Mouse (Mus musculus): Measurements from ENCODE around the gene Map4k1. TPM values are rescaled to one million over a fixed set of nuclear protein-coding genes. Genes with fewer than 3 reads are reported as not detected.

Map4k1 gene
- total and polyA plus RNA-seq, 2 experiments from 2014 or later: 1.4 TPM; not detected in 1

DNA sequence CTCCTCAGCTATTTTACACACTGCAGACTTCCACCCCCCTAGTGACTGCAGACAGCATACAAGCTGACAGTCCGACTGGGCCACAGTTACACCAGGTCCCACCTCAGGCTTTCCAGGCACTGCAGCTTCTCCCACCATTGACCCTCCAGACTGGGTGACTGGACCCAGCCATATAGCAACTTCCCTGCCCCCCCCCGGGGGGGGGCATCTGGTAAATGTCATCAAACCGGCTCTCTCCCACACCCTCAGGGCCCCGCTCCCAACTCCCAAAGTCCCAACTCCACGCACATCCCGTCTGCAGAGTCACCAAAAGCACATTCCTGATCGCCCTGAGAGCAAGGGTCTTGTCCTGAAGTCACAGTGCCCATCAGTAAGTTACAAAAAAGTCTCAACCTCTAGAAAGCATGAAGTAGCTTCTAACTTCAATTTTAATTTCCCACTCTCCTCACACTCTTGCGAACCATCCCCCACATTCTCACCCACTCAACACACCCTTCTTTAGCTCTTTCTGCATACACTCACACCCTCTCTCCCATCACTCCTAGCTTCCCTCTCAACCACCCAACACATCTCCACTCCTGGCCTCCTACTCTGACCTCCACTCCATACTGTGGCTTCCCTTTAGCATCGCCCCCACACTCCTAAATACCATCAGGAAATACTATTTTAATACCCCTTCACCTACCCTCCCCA, 21.4 kb upstream of the Map4k1 start:
- peak overlapping the region; percentile 89 for H3K27ac ChIP-seq (ENCODE audit: low read depth)
- H3K36me3 ChIP-seq (replicated peaks; ENCODE audit: control insufficient read depth, insufficient read depth, low read length): no peaks in the 10 kb centered on the region
- H3K4me2 ChIP-seq (ENCODE audit: low read depth, low read length): peak overlapping the region; percentile 94
- peak overlapping the region; percentile 93 for H3K9ac ChIP-seq (replicated peaks; ENCODE audit: low read depth, low read length)
- WGBS: 3% methylated on average over 9 of the region's 9 CpGs
- no peaks in the 10 kb centered on the region for H3K27me3 ChIP-seq (ENCODE audit: control insufficient read depth, insufficient read depth, low read length)
- peaks cover 51% of the 10 kb centered on the region for H3K4me1 ChIP-seq (ENCODE audit: control insufficient read depth, insufficient read depth)
- TF ChIP-seq EP300 (IDR thresholded peaks at IDR 0.05; ENCODE audit: low read depth): no peak
- TF ChIP-seq CTCF (IDR thresholded peaks at IDR 0.05; ENCODE audit: low read depth): no peak
- ATAC-seq (ENCODE audit: insufficient read depth, low read depth) (no peak), DNase-seq (ENCODE audit: low spot score) (no peak)
- H3K4me3 ChIP-seq (ENCODE audit: low read depth, low read length): peak overlapping the region; percentile 89
- H3K9me3 ChIP-seq (replicated peaks; ENCODE audit: control insufficient read depth, low read length): no peaks in the 10 kb centered on the region

DNA sequence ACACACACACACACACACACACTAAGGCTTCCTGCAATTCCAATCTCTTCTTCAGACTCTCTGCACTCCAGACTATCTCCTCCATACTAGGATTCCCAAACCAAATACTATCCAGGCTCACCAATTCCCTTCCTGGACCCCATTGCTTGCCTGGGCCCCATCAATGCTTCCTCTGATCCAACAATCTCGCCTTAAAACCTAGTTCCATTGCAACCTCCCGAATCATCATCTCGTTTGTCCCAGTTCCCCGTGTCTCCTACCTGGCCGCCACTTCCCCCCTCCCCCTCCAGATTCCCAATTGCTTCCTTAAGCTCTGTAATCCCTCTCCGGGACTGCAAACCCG, 20.3 kb upstream of the Map4k1 start:
- Histone ChIP-seq H3K4me1 (ENCODE audit: control insufficient read depth, insufficient read depth) (peaks cover 40% of the 10 kb centered on the region), H3K9me3 (replicated peaks; ENCODE audit: control insufficient read depth, low read length) (no peaks in the 10 kb centered on the region), H3K9ac (replicated peaks; ENCODE audit: low read depth, low read length) (peak overlapping the region; percentile 93), H3K4me3 (ENCODE audit: low read depth, low read length) (peak overlapping the region; percentile 89), H3K36me3 (replicated peaks; ENCODE audit: control insufficient read depth, insufficient read depth, low read length) (no peaks in the 10 kb centered on the region), H3K27me3 (ENCODE audit: control insufficient read depth, insufficient read depth, low read length) (no peaks in the 10 kb centered on the region), H3K4me2 (ENCODE audit: low read depth, low read length) (peak overlapping the region; percentile 94), H3K27ac (ENCODE audit: low read depth) (peak overlapping the region; percentile 89)
- no peak for DNase-seq (ENCODE audit: low spot score)
- under 1% methylated on average over 7 of the region's 7 CpGs for WGBS
- ATAC-seq (ENCODE audit: insufficient read depth, low read depth): no peak
- TF ChIP-seq CTCF (IDR thresholded peaks at IDR 0.05; ENCODE audit: low read depth) (no peak), EP300 (IDR thresholded peaks at IDR 0.05; ENCODE audit: low read depth) (no peak)

DNA sequence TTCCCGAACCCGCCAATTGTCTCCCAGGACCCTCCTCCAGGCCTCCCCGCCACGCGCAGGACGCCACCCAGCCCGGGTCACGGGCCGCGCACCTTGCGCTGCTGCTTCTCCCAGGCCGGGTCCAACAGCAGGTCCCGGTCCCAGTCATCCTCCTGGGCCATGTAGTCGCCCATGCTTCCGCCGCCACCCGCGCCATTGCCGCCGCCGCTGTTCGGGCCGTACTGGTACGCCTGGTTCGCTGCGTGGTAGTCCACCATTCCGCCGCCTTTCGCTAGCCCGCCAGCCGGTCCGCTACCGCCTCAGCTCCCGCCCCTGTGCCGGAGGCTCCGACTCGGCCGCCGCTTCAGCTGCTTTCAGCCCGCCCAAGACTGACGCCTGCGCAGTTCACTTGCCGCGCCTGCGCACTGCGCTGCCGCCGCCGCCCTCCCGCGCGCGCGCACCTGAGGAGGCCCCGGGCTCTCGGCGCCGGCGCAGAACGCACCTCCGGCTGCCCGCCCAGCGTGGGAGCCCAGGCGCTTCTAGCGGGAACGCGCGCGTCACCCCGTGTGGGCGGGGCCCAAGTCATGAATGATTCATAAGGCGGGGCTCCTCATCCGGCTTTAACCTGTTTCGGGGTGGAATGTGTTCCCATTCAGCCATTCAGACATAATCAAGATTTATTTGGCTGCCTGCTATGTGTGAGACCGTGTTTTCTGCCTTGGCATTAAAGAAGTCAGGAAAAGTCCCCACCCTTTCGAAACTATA, 19.8 kb upstream of the Map4k1 start, which contains the start of gene Actn4:
Gene Actn4 (minus strand): TSS at position 414 of the 744 bp plus-strand sequence.
- Histone ChIP-seq H3K9ac (replicated peaks; ENCODE audit: low read depth, low read length) (peak within 1 kb of the TSS; percentile 93), H3K27ac (ENCODE audit: low read depth) (peak within 1 kb of the TSS; percentile 89), H3K9me3 (replicated peaks; ENCODE audit: control insufficient read depth, low read length) (no peaks in the 10 kb centered on the region), H3K36me3 (replicated peaks; ENCODE audit: control insufficient read depth, insufficient read depth, low read length) (no peaks in the 10 kb centered on the region), H3K27me3 (ENCODE audit: control insufficient read depth, insufficient read depth, low read length) (no peaks in the 10 kb centered on the region), H3K4me1 (ENCODE audit: control insufficient read depth, insufficient read depth) (peaks cover 35% of the 10 kb centered on the region), H3K4me2 (ENCODE audit: low read depth, low read length) (peak within 1 kb of the TSS; percentile 94), H3K4me3 (ENCODE audit: low read depth, low read length) (peak within 1 kb of the TSS; percentile 89)
- ATAC-seq (ENCODE audit: insufficient read depth, low read depth) (peak; percentile 91), DNase-seq (ENCODE audit: low spot score) (peak; percentile 97)
- WGBS: under 1% methylated on average over 72 of the region's 76 CpGs
- TF ChIP-seq CTCF (IDR thresholded peaks at IDR 0.05; ENCODE audit: low read depth): no peak
- TF ChIP-seq EP300 (IDR thresholded peaks at IDR 0.05; ENCODE audit: low read depth): no peak

DNA sequence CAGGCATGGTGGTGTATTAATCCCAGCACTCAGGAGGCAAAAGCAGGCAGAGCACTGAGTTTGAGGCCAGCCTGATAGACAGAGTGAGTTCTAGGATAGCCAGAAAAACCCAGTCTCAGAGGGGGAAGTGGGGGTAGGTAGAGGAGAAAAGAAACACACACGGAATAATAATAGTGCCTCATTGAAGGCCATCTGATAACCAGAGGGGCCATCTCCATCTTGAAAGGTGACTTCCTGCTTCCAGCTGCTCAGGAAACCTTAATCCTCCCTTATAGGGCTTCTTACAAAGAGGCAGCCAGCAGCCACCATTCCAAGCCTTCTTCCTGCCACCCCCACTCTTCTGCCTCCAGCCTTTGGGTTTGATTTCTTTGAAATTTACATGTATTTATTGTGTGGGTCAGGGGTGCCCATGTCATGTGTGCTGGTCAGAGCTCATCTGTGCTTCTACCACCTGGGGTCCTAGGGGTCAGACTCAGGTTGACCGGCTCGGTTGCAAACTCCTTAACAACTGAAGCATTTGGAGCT, 18.4 kb upstream of the Map4k1 start:
- no peaks in the 10 kb centered on the region for H3K27me3 ChIP-seq (ENCODE audit: control insufficient read depth, insufficient read depth, low read length)
- no peaks in the 10 kb centered on the region for H3K9me3 ChIP-seq (replicated peaks; ENCODE audit: control insufficient read depth, low read length)
- no peak for TF ChIP-seq EP300 (IDR thresholded peaks at IDR 0.05; ENCODE audit: low read depth)
- no peak for TF ChIP-seq CTCF (IDR thresholded peaks at IDR 0.05; ENCODE audit: low read depth)
- no peak for ATAC-seq (ENCODE audit: insufficient read depth, low read depth)
- WGBS: 77% methylated on average over 3 of the region's 3 CpGs
- peaks cover 21% of the 10 kb centered on the region for H3K4me1 ChIP-seq (ENCODE audit: control insufficient read depth, insufficient read depth)
- H3K27ac ChIP-seq (ENCODE audit: low read depth): 0 out of 2 replicates have a peak overlapping the region, but pooled peaks have one; percentile 0
- H3K36me3 ChIP-seq (replicated peaks; ENCODE audit: control insufficient read depth, insufficient read depth, low read length): no peaks in the 10 kb centered on the region
- H3K4me2 ChIP-seq (ENCODE audit: low read depth, low read length): no peak overlapping the region
- H3K9ac ChIP-seq (replicated peaks; ENCODE audit: low read depth, low read length): no peak overlapping the region
- no peak overlapping the region for H3K4me3 ChIP-seq (ENCODE audit: low read depth, low read length)
- no peak for DNase-seq (ENCODE audit: low spot score)

DNA sequence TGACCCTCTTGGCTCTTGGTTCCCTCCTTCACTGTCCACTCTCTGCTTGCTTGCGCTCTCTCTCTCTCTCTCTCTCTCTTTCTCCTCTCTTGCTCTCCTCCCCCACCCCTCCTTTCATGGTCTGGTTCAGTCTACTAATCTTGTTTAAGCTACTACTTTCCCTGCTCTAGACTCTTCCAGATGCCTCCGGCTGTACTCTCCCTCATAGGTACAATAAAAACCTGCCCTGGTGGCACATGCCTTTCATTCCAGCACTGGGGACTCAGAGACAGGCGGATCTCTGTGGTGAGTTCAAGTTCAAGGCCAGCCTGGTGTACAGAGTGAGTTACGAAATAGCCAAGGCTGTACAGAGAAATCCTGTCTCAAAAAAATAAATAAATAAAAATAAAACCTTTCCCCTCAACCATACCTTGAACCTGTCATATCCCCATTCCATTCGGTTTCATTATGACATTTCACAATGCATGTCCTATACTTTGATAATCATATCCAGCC, 16.5 kb upstream of the Map4k1 start:
- Histone ChIP-seq H3K4me2 (ENCODE audit: low read depth, low read length) (no peak overlapping the region), H3K36me3 (replicated peaks; ENCODE audit: control insufficient read depth, insufficient read depth, low read length) (peaks cover 4% of the 10 kb centered on the region; the same call in 1 of the 2 replicates), H3K9me3 (replicated peaks; ENCODE audit: control insufficient read depth, low read length) (no peaks in the 10 kb centered on the region), H3K9ac (replicated peaks; ENCODE audit: low read depth, low read length) (no peak overlapping the region), H3K4me1 (ENCODE audit: control insufficient read depth, insufficient read depth) (peaks cover 4% of the 10 kb centered on the region), H3K4me3 (ENCODE audit: low read depth, low read length) (no peak overlapping the region), H3K27me3 (ENCODE audit: control insufficient read depth, insufficient read depth, low read length) (no peaks in the 10 kb centered on the region), H3K27ac (ENCODE audit: low read depth) (no peak overlapping the region)
- no peak for TF ChIP-seq EP300 (IDR thresholded peaks at IDR 0.05; ENCODE audit: low read depth)
- TF ChIP-seq CTCF (IDR thresholded peaks at IDR 0.05; ENCODE audit: low read depth): no peak
- DNase-seq (ENCODE audit: low spot score) (no peak), ATAC-seq (ENCODE audit: insufficient read depth, low read depth) (no peak)
- 76% methylated on average over 5 of the region's 5 CpGs for WGBS

All from heart, postnatal 0 days (tissue).